Mouse (Mus musculus) small intestine, adult 2 months (tissue): ENCODE measurements at regions not wholly inside any gene's neighbourhood (a gene's known extent, or its start where the extent isn't known, plus 50 kb on each side); places are given as distances from the start of the nearest gene placed in this dataset.

ENCODE experiments used
- H3K27ac ChIP-seq: fragments of 200-500 bp; 2 replicates; pipeline ENCODE4 v1.5.1; 2012; ENCODE audit warnings: low read depth, low read length, control low read depth, inconsistent platforms; ENCODE audit not compliant: insufficient read depth
- H3K27me3 ChIP-seq: fragments of 200-500 bp; 2 replicates; pipeline ENCODE4 v1.6.1; 2012; ENCODE audit warnings: mild to moderate bottlenecking, moderate library complexity, low read length, inconsistent platforms; ENCODE audit not compliant: control insufficient read depth, insufficient read depth
- H3K36me3 ChIP-seq: fragments of 200-500 bp; 2 replicates; pipeline ENCODE4 v1.6.1; 2012; ENCODE audit warnings: mild to moderate bottlenecking, low read length, control low read depth, inconsistent platforms; ENCODE audit not compliant: control insufficient read depth, insufficient read depth
- H3K4me1 ChIP-seq: fragments of 200-500 bp; 2 replicates; pipeline ENCODE4 v1.6.1; 2012; ENCODE audit warnings: low read length, inconsistent platforms, mixed read lengths; ENCODE audit not compliant: control insufficient read depth, insufficient read depth, insufficient read length
- H3K4me3 ChIP-seq: fragments of 200-500 bp; 2 replicates; pipeline ENCODE4 v1.5.1; 2012; ENCODE audit warnings: low read depth, mild to moderate bottlenecking, control low read depth, inconsistent platforms, low read length, moderate library complexity
- CTCF ChIP-seq: fragments of 200-500 bp; IDR thresholded peaks from 2 replicates; pipeline ENCODE4 v1.5.1; 2012; ENCODE audit warnings: low read depth, mild to moderate bottlenecking, control low read depth, inconsistent platforms, low read length, moderate library complexity, mixed read lengths; ENCODE audit not compliant: insufficient replicate concordance, insufficient read length; ENCODE audit errors: extremely low read depth
- POLR2A ChIP-seq: fragments of 200-500 bp; IDR thresholded peaks from 2 replicates; pipeline ENCODE4 v1.6.1; 2012; ENCODE audit warnings: low read depth, mild to moderate bottlenecking, control low read depth, inconsistent platforms, low read length, moderate library complexity
- WGBS: fragments of 180-500 bp; shearing (Covaris S2); methylation state at CpG from one replicate; pipeline ENCODE4 v1.1.7; 2018; 5-methylcytosine and 5-hydroxymethylcytosine counted together

DNA sequence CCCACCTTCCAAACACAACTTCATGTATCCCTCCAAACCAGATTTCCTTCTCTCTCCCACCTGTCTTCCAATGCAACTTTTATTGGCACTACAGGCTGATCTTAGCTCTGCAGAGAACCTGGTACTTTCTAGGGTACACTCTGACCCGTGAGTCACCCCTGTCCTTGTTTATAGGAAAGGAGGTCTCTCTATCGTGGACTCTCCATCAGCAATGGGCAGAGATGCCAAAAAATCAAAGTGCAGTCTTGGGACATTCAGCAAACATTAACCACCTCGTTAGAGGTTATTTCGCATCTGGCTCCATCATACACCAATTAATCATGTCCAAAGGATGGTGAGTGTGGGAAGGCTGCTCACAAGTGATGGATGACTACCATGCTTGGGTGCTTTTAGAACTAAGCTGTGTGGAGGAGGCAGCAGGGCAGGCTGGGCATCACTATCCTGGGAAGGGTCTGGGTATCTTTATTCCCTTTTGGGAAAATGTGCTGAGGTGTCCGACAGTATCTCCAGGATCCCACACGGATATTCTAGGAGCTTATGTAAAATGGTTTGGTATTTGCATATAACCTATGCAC is 214.0 kb upstream of the Dynlrb2 start:
- H3K4me1 ChIP-seq, result peaks cover 5% of the 10 kb centered on the region; the same call in 1 of the 2 replicates

DNA sequence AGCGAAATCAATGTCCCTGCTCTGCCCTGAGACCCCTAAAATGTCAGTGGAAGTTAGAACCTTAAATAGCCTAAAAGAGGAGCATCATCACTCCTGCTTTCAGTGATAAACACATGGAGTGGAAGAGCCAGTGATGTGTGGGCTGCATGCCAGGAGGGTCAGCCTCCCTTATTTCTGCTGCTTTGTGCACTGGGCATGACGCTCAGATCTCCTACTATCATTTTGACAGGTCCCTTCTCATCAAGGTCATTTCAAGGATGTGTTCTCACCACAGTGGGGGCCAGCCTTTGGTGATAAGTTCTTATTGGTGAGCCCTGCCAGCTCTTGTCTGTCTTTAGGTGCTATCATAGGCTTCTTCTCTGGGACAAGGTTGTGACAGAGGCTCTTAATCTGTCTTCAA is 215.5 kb upstream of the Dynlrb2 start:
- Histone ChIP-seq H3K4me3 (no peak overlapping the region), H3K27ac (no peak overlapping the region), H3K27me3 (no peaks in the 10 kb centered on the region), H3K36me3 (no peaks in the 10 kb centered on the region), H3K4me1 (peaks cover 5% of the 10 kb centered on the region; the same call in 1 of the 2 replicates)
- WGBS, result 95% methylated on average over 2 of the region's 2 CpGs
- TF ChIP-seq CTCF (no peak), POLR2A (no peak)

More for the DNA sequence above, 214.0 kb upstream of the Dynlrb2 start:
- Histone ChIP-seq H3K27me3 (no peaks in the 10 kb centered on the region), H3K27ac (peak overlapping the region; percentile 61; the same call in 1 of the 2 replicates), H3K36me3 (no peaks in the 10 kb centered on the region), H3K4me3 (no peak overlapping the region)
- 43% methylated on average over 6 of the region's 6 CpGs for WGBS
- TF ChIP-seq POLR2A (no peak), CTCF (no peak)

DNA sequence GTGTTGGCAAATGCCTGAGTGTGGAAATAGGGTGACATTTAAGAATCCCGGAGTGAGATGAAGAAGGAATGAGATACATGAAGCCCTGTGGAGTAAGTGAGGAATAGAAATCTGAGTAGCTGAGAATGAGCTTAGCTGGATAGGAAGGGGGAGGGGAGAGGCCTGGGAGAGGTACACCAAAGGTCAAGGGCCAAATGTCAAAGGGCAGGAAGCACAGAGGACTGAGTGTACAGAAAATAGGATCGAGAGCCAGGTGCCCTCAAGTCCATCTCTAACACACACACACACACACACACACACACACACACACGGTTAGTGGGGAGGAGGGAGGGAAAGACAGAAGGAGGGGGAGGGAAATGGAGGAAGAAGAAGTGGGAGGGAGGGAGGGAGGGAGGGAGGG is 220.8 kb upstream of the Dynlrb2 start:
- WGBS, result 29% methylated on average over 3 of the region's 3 CpGs
- Histone ChIP-seq H3K4me1 (peaks cover 14% of the 10 kb centered on the region; the same call in 1 of the 2 replicates), H3K36me3 (no peaks in the 10 kb centered on the region), H3K27me3 (no peaks in the 10 kb centered on the region), H3K27ac (peak overlapping the region; percentile 38; the same call in 1 of the 2 replicates), H3K4me3 (no peak overlapping the region)
- no peak for TF ChIP-seq POLR2A
- TF ChIP-seq CTCF, result no peak

DNA sequence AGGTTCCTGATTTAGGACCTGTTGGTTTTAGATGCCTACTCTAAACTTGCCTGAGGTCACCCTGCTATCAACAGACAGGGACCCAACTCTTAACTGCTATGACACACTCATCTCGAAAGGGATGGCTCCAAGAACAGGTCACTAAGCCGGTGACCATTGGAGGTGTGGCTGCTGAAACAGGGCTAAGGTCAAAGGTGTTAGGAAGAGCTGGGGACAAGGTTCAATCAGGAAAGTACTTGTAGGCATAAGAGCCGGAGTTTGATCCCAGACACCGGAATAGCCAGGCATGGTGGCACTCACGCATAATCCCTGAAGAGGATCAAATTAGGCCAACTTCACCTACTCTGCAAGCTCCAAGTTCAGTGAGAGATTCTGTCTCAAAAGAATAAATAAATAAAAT is 222.4 kb upstream of the Dynlrb2 start:
- WGBS, result 52% methylated on average over 5 of the region's 5 CpGs
- H3K36me3 ChIP-seq, result no peaks in the 10 kb centered on the region
- H3K27me3 ChIP-seq, result no peaks in the 10 kb centered on the region
- peak overlapping the region; percentile 57 for H3K27ac ChIP-seq
- H3K4me1 ChIP-seq, result peaks cover 14% of the 10 kb centered on the region; the same call in 1 of the 2 replicates
- no peak for TF ChIP-seq CTCF
- no peak for TF ChIP-seq POLR2A
- H3K4me3 ChIP-seq, result no peak overlapping the region

DNA sequence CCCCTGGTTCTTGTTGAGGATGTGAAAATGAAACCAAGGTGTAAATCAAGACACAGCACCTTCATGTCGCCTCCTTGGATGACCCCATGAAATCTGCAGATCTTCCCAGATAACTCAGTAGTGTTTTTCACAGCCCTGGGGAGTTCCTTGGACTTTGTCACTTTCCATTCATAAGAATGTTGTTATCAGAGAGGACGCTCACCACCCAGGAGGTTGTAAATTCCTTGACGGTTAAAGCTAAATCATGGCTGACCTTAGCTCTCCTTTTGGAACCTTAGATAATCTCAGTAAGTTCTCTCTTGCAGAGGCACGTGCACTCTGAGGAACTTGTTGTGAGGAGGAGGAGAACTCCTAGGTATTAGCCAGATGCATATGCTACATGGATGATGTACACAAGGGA is 229.8 kb upstream of the Dynlrb2 start:
- H3K27me3 ChIP-seq, result no peaks in the 10 kb centered on the region
- 23% methylated on average over 4 of the region's 4 CpGs for WGBS
- H3K4me3 ChIP-seq, result no peak overlapping the region
- H3K36me3 ChIP-seq, result no peaks in the 10 kb centered on the region
- H3K27ac ChIP-seq, result peak overlapping the region; percentile 83
- TF ChIP-seq CTCF (no peak), POLR2A (no peak)
- peaks cover 24% of the 10 kb centered on the region; the same call in 1 of the 2 replicates for H3K4me1 ChIP-seq

DNA sequence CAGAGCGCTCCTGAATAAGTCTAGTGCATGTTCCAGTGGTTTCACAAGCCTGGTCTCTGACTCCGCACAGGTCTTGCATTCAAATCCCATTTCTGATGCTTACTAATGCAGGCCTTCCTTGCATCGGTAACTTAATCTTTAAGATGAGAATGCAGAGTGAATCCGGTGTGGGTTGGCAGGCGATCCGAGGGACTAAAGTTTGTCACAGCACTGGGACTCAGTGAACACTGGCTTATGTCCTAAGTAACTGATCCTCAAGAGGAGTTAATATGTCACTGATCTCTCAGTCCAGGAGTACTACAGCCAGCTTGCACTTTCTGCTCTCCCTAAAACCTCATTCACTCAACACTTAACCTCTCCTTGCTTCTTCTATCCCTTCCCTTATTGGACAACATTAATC is 233.5 kb upstream of the Dynlrb2 start:
- Histone ChIP-seq H3K27ac (no peak overlapping the region; the same call in 1 of the 2 replicates), H3K4me3 (no peak overlapping the region)
- TF ChIP-seq CTCF (no peak), POLR2A (no peak)

DNA sequence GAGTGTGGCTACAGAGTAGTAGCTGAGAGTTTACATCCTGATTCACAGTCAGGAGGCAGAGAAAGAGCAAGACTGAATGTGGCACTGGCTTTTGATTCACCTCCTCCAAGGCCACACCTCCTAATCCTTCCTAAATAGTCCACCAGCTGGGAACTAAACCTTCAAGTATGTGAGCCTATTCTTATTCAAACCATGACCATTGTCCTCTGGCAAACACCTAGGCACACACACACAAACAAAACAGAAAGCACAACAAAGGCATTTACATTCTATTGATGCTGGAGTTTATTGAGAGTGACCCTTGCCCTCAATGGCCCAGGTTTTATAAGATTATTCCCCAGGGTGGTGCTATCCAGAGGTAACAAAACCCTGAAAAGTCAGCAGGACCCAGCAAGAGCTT is 235.4 kb upstream of the Dynlrb2 start:
- peak overlapping the region; percentile 58; the same call in 1 of the 2 replicates for H3K27ac ChIP-seq
- peaks cover 39% of the 10 kb centered on the region; the same call in 1 of the 2 replicates for H3K4me1 ChIP-seq
- TF ChIP-seq POLR2A, result no peak
- no peak for TF ChIP-seq CTCF
- H3K27me3 ChIP-seq, result no peaks in the 10 kb centered on the region
- no peaks in the 10 kb centered on the region for H3K36me3 ChIP-seq
- no peak overlapping the region for H3K4me3 ChIP-seq

More for the DNA sequence above, 233.5 kb upstream of the Dynlrb2 start:
- Histone ChIP-seq H3K4me1 (peaks cover 44% of the 10 kb centered on the region; the same call in 1 of the 2 replicates), H3K27me3 (no peaks in the 10 kb centered on the region), H3K36me3 (no peaks in the 10 kb centered on the region)
- WGBS, result 85% methylated on average over 6 of the region's 6 CpGs
